Mouse (Mus musculus) CH12.LX (cell line): Measurements from ENCODE around the gene Cldn20. TPM values are rescaled to one million over a fixed set of nuclear protein-coding genes. Genes with fewer than 3 reads are reported as not detected.

ENCODE experiments used
- DNase-seq: peaks from one replicate; pipeline ENCODE4 v3.0.0-alpha.2; 2013; ENCODE audit errors: extremely low read depth
- H3K27ac ChIP-seq: 2 replicates; pipeline ENCODE4 v1.5.1; 2012; ENCODE audit warnings: low read depth, mild to moderate bottlenecking, control low read depth, moderate library complexity; ENCODE audit not compliant: insufficient read depth
- H3K27me3 ChIP-seq: replicated peaks from 2 replicates; pipeline ENCODE3; 2012; ENCODE audit warnings: inconsistent platforms
- H3K36me3 ChIP-seq, 2 experiments: replicated peaks in 1 of 2; 2 replicates each; pipeline versions ENCODE3 to v1.6.1; 2012; ENCODE audit warnings: inconsistent platforms in 1 of 2, low read length in 1 of 2, mild to moderate bottlenecking in 1 of 2, mixed read lengths in 1 of 2, moderate library complexity in 1 of 2; ENCODE audit not compliant: control insufficient read depth in 1 of 2, insufficient read depth in 1 of 2
- H3K4me1 ChIP-seq, 2 experiments: 2 replicates each; pipeline ENCODE4 v1.6.1; 2012; ENCODE audit warnings: inconsistent platforms in 1 of 2, moderate library complexity in 1 of 2; ENCODE audit not compliant: insufficient read depth in 2 of 2, control insufficient read depth in 1 of 2
- H3K4me2 ChIP-seq: 2 replicates; pipeline ENCODE4 v1.6.1; 2012; ENCODE audit warnings: low read depth, mild to moderate bottlenecking, control low read depth; ENCODE audit not compliant: poor library complexity, insufficient read depth, severe bottlenecking
- H3K4me3 ChIP-seq, 3 experiments: fragments of 150-350 bp in 1 of 3; sonication (generic) in 1 of 3; replicated peaks in 1 of 3; 2 replicates each; pipeline versions ENCODE3 to v1.5.1; 2011 to 2012; ENCODE audit warnings: low read depth in 2 of 3, low read length in 2 of 3, mild to moderate bottlenecking in 2 of 3, moderate library complexity in 2 of 3, control low read depth in 1 of 3, improper control_type of control experiment in 1 of 3, inconsistent platforms in 1 of 3, mixed read lengths in 1 of 3; ENCODE audit not compliant: poor library complexity in 1 of 3
- H3K79me2 ChIP-seq: replicated peaks from 2 replicates; pipeline ENCODE4 v1.6.1; 2012; ENCODE audit warnings: mild to moderate bottlenecking, moderate library complexity; ENCODE audit not compliant: control insufficient read depth, poor library complexity, insufficient read depth, severe bottlenecking; ENCODE audit errors: extremely low read depth
- H3K9ac ChIP-seq: 2 replicates; pipeline ENCODE4 v1.6.1; 2012; ENCODE audit warnings: low read depth, mild to moderate bottlenecking, control low read depth, moderate library complexity; ENCODE audit not compliant: insufficient read depth
- H3K9me3 ChIP-seq: replicated peaks from 2 replicates; pipeline ENCODE3; 2012; ENCODE audit warnings: low read length, inconsistent platforms, mixed read lengths
- BHLHE40 ChIP-seq: IDR thresholded peaks from 2 replicates; pipeline ENCODE4 v1.6.1; 2011; ENCODE audit warnings: mild to moderate bottlenecking, low read depth, low read length, improper control_type of control experiment
- CHD1 ChIP-seq: IDR thresholded peaks from 2 replicates; pipeline ENCODE4 v1.6.1; 2012; ENCODE audit warnings: low read depth, low read length, improper control_type of control experiment, inconsistent platforms
- CTCF ChIP-seq, 2 experiments: IDR thresholded peaks in 1 of 2; conservative IDR thresholded peaks in 1 of 2; 2 replicates each; pipeline ENCODE4 v1.5.1; 2011 to 2012; ENCODE audit warnings: low read depth in 2 of 2, low read length in 2 of 2, improper control_type of control experiment in 1 of 2, inconsistent platforms in 1 of 2, mild to moderate bottlenecking in 1 of 2, moderate library complexity in 1 of 2
- E2F4 ChIP-seq: IDR thresholded peaks from 2 replicates; pipeline ENCODE4 v1.6.1; 2011; ENCODE audit warnings: low read depth, low read length, improper control_type of control experiment; ENCODE audit not compliant: insufficient replicate concordance
- GABPA ChIP-seq: IDR thresholded peaks from 2 replicates; pipeline ENCODE4 v1.6.1; 2012; ENCODE audit warnings: low read depth, low read length, improper control_type of control experiment, inconsistent platforms; ENCODE audit not compliant: insufficient replicate concordance
- HCFC1 ChIP-seq: IDR thresholded peaks from 2 replicates; pipeline ENCODE4 v1.6.1; 2012; ENCODE audit warnings: low read depth, mild to moderate bottlenecking, inconsistent platforms, low read length, improper control_type of control experiment
- KAT2A ChIP-seq: IDR thresholded peaks from 2 replicates; pipeline ENCODE4 v1.6.1; 2012; ENCODE audit warnings: low read length, improper control_type of control experiment, inconsistent platforms; ENCODE audit not compliant: insufficient replicate concordance
- MEF2A ChIP-seq: IDR thresholded peaks from 2 replicates; pipeline ENCODE4 v1.6.1; 2014; ENCODE audit warnings: low read depth, mild to moderate bottlenecking, inconsistent platforms, low read length, improper control_type of control experiment, borderline replicate concordance
- MXI1 ChIP-seq: IDR thresholded peaks from 2 replicates; pipeline ENCODE4 v1.6.1; 2011; ENCODE audit warnings: mild to moderate bottlenecking, low read depth, low read length, improper control_type of control experiment
- NELFE ChIP-seq: IDR thresholded peaks from 2 replicates; pipeline ENCODE4 v1.6.1; 2011; ENCODE audit warnings: low read depth, low read length, improper control_type of control experiment
- POLR2A ChIP-seq: IDR thresholded peaks from 2 replicates; pipeline ENCODE4 v1.6.1; 2011; ENCODE audit warnings: low read depth, mild to moderate bottlenecking, improper control_type of control experiment, low read length
- RCOR1 ChIP-seq: conservative IDR thresholded peaks from 2 replicates; pipeline ENCODE4 v1.6.1; 2012; ENCODE audit warnings: low read depth, mild to moderate bottlenecking, inconsistent platforms, low read length, improper control_type of control experiment
- SMC3 ChIP-seq: IDR thresholded peaks from 2 replicates; pipeline ENCODE4 v1.6.1; 2011; ENCODE audit warnings: low read depth, low read length, improper control_type of control experiment
- TBP ChIP-seq: conservative IDR thresholded peaks from 2 replicates; pipeline ENCODE4 v1.6.1; 2011; ENCODE audit warnings: low read depth, low read length, improper control_type of control experiment
- TCF12 ChIP-seq: IDR thresholded peaks from 2 replicates; pipeline ENCODE4 v1.6.1; 2014; ENCODE audit warnings: low read depth, mild to moderate bottlenecking, inconsistent platforms, low read length, improper control_type of control experiment
- UBTF ChIP-seq: IDR thresholded peaks from 2 replicates; pipeline ENCODE4 v1.6.1; 2012; ENCODE audit warnings: low read depth, mild to moderate bottlenecking, inconsistent platforms, low read length, improper control_type of control experiment, moderate library complexity
- USF1 ChIP-seq: IDR thresholded peaks from 2 replicates; pipeline ENCODE4 v1.6.1; 2014; ENCODE audit warnings: low read depth, mild to moderate bottlenecking, inconsistent platforms, low read length, improper control_type of control experiment
- ZMIZ1 ChIP-seq: IDR thresholded peaks from 2 replicates; pipeline ENCODE4 v1.6.1; 2012; ENCODE audit warnings: low read depth, mild to moderate bottlenecking, inconsistent platforms, low read length, improper control_type of control experiment
- dilution Hi-C: fragments of 300-500 bp; cut with MboI; formaldehyde crosslinking; loops from 2 replicates; pipeline ENCODE4 v1.14.3; 2020; ENCODE audit warnings: low sequenced_read_pairs; ENCODE audit not compliant: extremely low pct_unique_long_range_greater_than_20kb, extremely low pct_ligation_motif_present
- in situ Hi-C: fragments of 300-500 bp; cut with MboI; formaldehyde crosslinking; loops from 3 replicates; pipeline ENCODE4 v1.14.3; 2019; ENCODE audit warnings: low sequenced_read_pairs, low pct_ligation_motif_present, low pct_unique_long_range_greater_than_20kb, mixed read lengths
- polyA plus RNA-seq: library from polyadenylated mRNA; unstranded; fragments of >175 nt; gene quantifications from 2 replicates; pipeline ENCODE4 v1.2.1, GENCODE M21; 2012; ENCODE audit warnings: low read depth; ENCODE audit not compliant: insufficient read length
- total RNA-seq, 2 experiments: library from RNA; depleted of rRNA; stranded (reverse); fragments of 300-350 nt in 1 of 2; fragments of >200 nt in 1 of 2; gene quantifications; 2 replicates each; pipeline ENCODE4 v1.2.3; 2012 to 2014

Cldn20 gene
- total and polyA plus RNA-seq, 3 experiments: 0.73 TPM; not detected in 2

GRCm38 (mm10) chr17:3529523-3529922 lies 2.8 kb upstream of the Cldn20 start:
- Histone ChIP-seq H3K4me3 (no peak overlapping the region), H3K36me3 (peaks cover 9 to 59% of the 10 kb centered on the region in 2 experiments), H3K4me1 (peaks cover 0 to 8% of the 10 kb centered on the region in 2 experiments; a peak in 1 of 4 replicates), H3K4me2 (no peak overlapping the region), H3K27ac (no peak overlapping the region), H3K9me3 (no peaks in the 10 kb centered on the region), H3K79me2 (no peaks in the 10 kb centered on the region), H3K27me3 (no peaks in the 10 kb centered on the region), H3K9ac (no peak overlapping the region)
- in situ Hi-C loops: no loop called here
- no peak for DNase-seq
- dilution Hi-C loops: no loop called here
- TF ChIP-seq GABPA (no peak), USF1 (no peak), CTCF (conservative IDR thresholded peaks at IDR 0.05 in 1 of 2, IDR thresholded peaks at IDR 0.05 in 1 of 2; ENCODE audit: low read depth in 2 of 2, low read length in 2 of 2) (no peak), SMC3 (no peak), POLR2A (no peak), BHLHE40 (no peak), ZMIZ1 (no peak), E2F4 (no peak), TCF12 (no peak), NELFE (no peak), MXI1 (no peak), UBTF (no peak), RCOR1 (no peak), MEF2A (no peak)

GRCm38 (mm10) chr17:3530549-3530948 lies 1.8 kb upstream of the Cldn20 start:
- in situ Hi-C loops: no loop called here
- dilution Hi-C loops: no loop called here
- no peak overlapping the region for H3K27ac ChIP-seq

More at GRCm38 (mm10) chr17:3530549-3530948, 1.8 kb upstream of the Cldn20 start:
- no peak overlapping the region for H3K4me2 ChIP-seq
- TF ChIP-seq MEF2A (no peak), KAT2A (no peak), TBP (no peak), TCF12 (no peak), SMC3 (no peak), CHD1 (no peak), HCFC1 (no peak)
- H3K79me2 ChIP-seq: no peaks in the 10 kb centered on the region
- H3K9me3 ChIP-seq: no peaks in the 10 kb centered on the region
- no peak overlapping the region for H3K4me3 ChIP-seq
- no peak overlapping the region for H3K9ac ChIP-seq
- H3K36me3 ChIP-seq: peaks cover 16 to 58% of the 10 kb centered on the region in 2 experiments
- peaks cover 0 to 8% of the 10 kb centered on the region in 2 experiments; a peak in 1 of 4 replicates for H3K4me1 ChIP-seq
- no peaks in the 10 kb centered on the region for H3K27me3 ChIP-seq
- no peak for DNase-seq
